Mouse (Mus musculus) midbrain, embryonic 16.5 days (tissue): ENCODE measurements at regions not wholly inside any gene's neighbourhood (a gene's known extent, or its start where the extent isn't known, plus 50 kb on each side); places are given as distances from the start of the nearest gene placed in this dataset.

Experiments used
- ATAC-seq: fragments of 200-750 bp; cut with Nextera tagmentation; 2 replicates; pipeline ENCODE4 v1.8.0; 2017; ENCODE audit warnings: moderate TSS enrichment
- H3K27ac ChIP-seq: fragments of 300-500 bp; sonication (generic); 2 replicates; pipeline ENCODE4 v1.5.1; 2014; ENCODE audit warnings: mild to moderate bottlenecking, low read length, mixed read lengths
- H3K27me3 ChIP-seq: fragments of 300-500 bp; sonication (generic); 2 replicates; pipeline ENCODE4 v1.6.1; 2014; ENCODE audit warnings: low read depth, low read length, mixed read lengths; ENCODE audit not compliant: control insufficient read depth, insufficient read depth
- H3K36me3 ChIP-seq: fragments of 300-500 bp; sonication (generic); 2 replicates; pipeline ENCODE4 v1.6.1; 2014; ENCODE audit warnings: mild to moderate bottlenecking, low read length, moderate library complexity, mixed read lengths; ENCODE audit not compliant: control insufficient read depth, insufficient read depth
- H3K4me1 ChIP-seq: fragments of 300-500 bp; sonication (generic); 2 replicates; pipeline ENCODE4 v1.6.1; 2014; ENCODE audit warnings: mild to moderate bottlenecking, low read length, mixed read lengths; ENCODE audit not compliant: control insufficient read depth, insufficient read depth
- H3K4me2 ChIP-seq: fragments of 300-500 bp; sonication (generic); 2 replicates; pipeline ENCODE4 v1.6.1; 2014; ENCODE audit warnings: mild to moderate bottlenecking, low read length, mixed read lengths
- H3K4me3 ChIP-seq: fragments of 300-500 bp; sonication (generic); 2 replicates; pipeline ENCODE4 v1.5.1; 2014; ENCODE audit warnings: low read depth, mild to moderate bottlenecking, low read length, moderate library complexity, mixed read lengths
- H3K9ac ChIP-seq: fragments of 300-500 bp; sonication (generic); 2 replicates; pipeline ENCODE4 v1.6.1; 2014; ENCODE audit warnings: low read depth, low read length, mixed read lengths
- H3K9me3 ChIP-seq: fragments of 300-500 bp; sonication (generic); replicated peaks from 2 replicates; pipeline ENCODE4 v1.6.1; 2014; ENCODE audit warnings: mild to moderate bottlenecking, low read length, mixed read lengths; ENCODE audit not compliant: control insufficient read depth, poor library complexity, severe bottlenecking
- WGBS: fragments of 180-500 bp; shearing (Covaris S2); extraction: QIAGEN DNeasy Blood & Tissue Kit; methylation state at CpG from one replicate; pipeline ENCODE4 v1.1.7; 2014; 5-methylcytosine and 5-hydroxymethylcytosine counted together

- H3K9ac ChIP-seq, result no peak overlapping the region
- ATAC-seq, result no peak
- H3K9me3 ChIP-seq, result no peaks in the 10 kb centered on the region
- no peak overlapping the region for H3K4me3 ChIP-seq
- H3K27me3 ChIP-seq, result no peaks in the 10 kb centered on the region
- H3K4me2 ChIP-seq, result no peak overlapping the region
- no peaks in the 10 kb centered on the region for H3K4me1 ChIP-seq
- WGBS, result 34% methylated on average over 3 of the region's 3 CpGs
- H3K36me3 ChIP-seq, result no peaks in the 10 kb centered on the region
- no peak overlapping the region for H3K27ac ChIP-seq
Measured at GRCm38 (mm10) chr9:86166362-86167067, 298.2 kb downstream of the Ube2cbp start.

- no peak overlapping the region for H3K4me3 ChIP-seq
Measured at GRCm38 (mm10) chr9:86170756-86171155, 294.0 kb downstream of the Ube2cbp start.

GRCm38 (mm10) chr9:86186751-86187747, 277.7 kb downstream of the Ube2cbp start:
- Histone ChIP-seq H3K36me3 (no peaks in the 10 kb centered on the region), H3K27me3 (no peaks in the 10 kb centered on the region), H3K4me1 (peaks cover 9% of the 10 kb centered on the region; the same call in 1 of the 2 replicates), H3K4me3 (no peak overlapping the region), H3K9ac (no peak overlapping the region), H3K9me3 (no peaks in the 10 kb centered on the region), H3K4me2 (no peak overlapping the region), H3K27ac (no peak overlapping the region)
- ATAC-seq, result peak; percentile 78
- 16% methylated on average over 11 of the region's 11 CpGs for WGBS

More at GRCm38 (mm10) chr9:86170756-86171155, 294.0 kb downstream of the Ube2cbp start:
- H3K4me1 ChIP-seq, result no peaks in the 10 kb centered on the region
- H3K4me2 ChIP-seq, result no peak overlapping the region
- no peak for ATAC-seq
- 77% methylated on average over 2 of the region's 2 CpGs for WGBS
- H3K36me3 ChIP-seq, result no peaks in the 10 kb centered on the region
- no peak overlapping the region for H3K27ac ChIP-seq
- H3K9ac ChIP-seq, result no peak overlapping the region
- H3K27me3 ChIP-seq, result no peaks in the 10 kb centered on the region
- H3K9me3 ChIP-seq, result no peaks in the 10 kb centered on the region

GRCm38 (mm10) chr9:86188873-86189272, 275.9 kb downstream of the Ube2cbp start:
- Histone ChIP-seq H3K27ac (no peak overlapping the region), H3K4me2 (no peak overlapping the region), H3K9me3 (no peaks in the 10 kb centered on the region), H3K4me3 (no peak overlapping the region), H3K4me1 (peaks cover 9% of the 10 kb centered on the region; the same call in 1 of the 2 replicates), H3K9ac (no peak overlapping the region), H3K36me3 (no peaks in the 10 kb centered on the region), H3K27me3 (no peaks in the 10 kb centered on the region)
- WGBS, result 2% methylated on average over 2 of the region's 2 CpGs
- ATAC-seq, result 0 out of 2 replicates have a peak, but pooled peaks have one; percentile 36

- Histone ChIP-seq H3K9ac (no peak overlapping the region), H3K4me3 (no peak overlapping the region), H3K4me1 (no peaks in the 10 kb centered on the region), H3K4me2 (no peak overlapping the region), H3K27ac (no peak overlapping the region), H3K9me3 (no peaks in the 10 kb centered on the region), H3K27me3 (no peaks in the 10 kb centered on the region), H3K36me3 (no peaks in the 10 kb centered on the region)
- no peak for ATAC-seq
- 64% methylated on average over 3 of the region's 3 CpGs for WGBS
Measured at GRCm38 (mm10) chr9:86205041-86205440, 259.7 kb downstream of the Ube2cbp start.

GRCm38 (mm10) chr9:86208334-86208925, 256.3 kb downstream of the Ube2cbp start:
- no peak overlapping the region for H3K4me2 ChIP-seq
- H3K4me1 ChIP-seq, result no peaks in the 10 kb centered on the region
- WGBS, result 69% methylated on average over 5 of the region's 5 CpGs
- H3K9me3 ChIP-seq, result no peaks in the 10 kb centered on the region; the same call in 1 of the 2 replicates
- ATAC-seq, result no peak
- no peak overlapping the region for H3K4me3 ChIP-seq
- no peak overlapping the region for H3K27ac ChIP-seq
- no peaks in the 10 kb centered on the region for H3K36me3 ChIP-seq
- H3K9ac ChIP-seq, result no peak overlapping the region
- no peaks in the 10 kb centered on the region for H3K27me3 ChIP-seq

GRCm38 (mm10) chr9:86211267-86211666, 253.5 kb downstream of the Ube2cbp start:
- no peaks in the 10 kb centered on the region for H3K4me1 ChIP-seq
- H3K4me3 ChIP-seq, result no peak overlapping the region
- H3K27ac ChIP-seq, result no peak overlapping the region
- no peak overlapping the region for H3K9ac ChIP-seq
- no peak for ATAC-seq
- H3K9me3 ChIP-seq, result peaks cover 2% of the 10 kb centered on the region; the same call in 1 of the 2 replicates
- no peaks in the 10 kb centered on the region for H3K36me3 ChIP-seq
- H3K27me3 ChIP-seq, result no peaks in the 10 kb centered on the region
- no peak overlapping the region for H3K4me2 ChIP-seq
- 92% methylated on average over 3 of the region's 3 CpGs for WGBS

GRCm38 (mm10) chr9:86219669-86220068, 245.1 kb downstream of the Ube2cbp start:
- Histone ChIP-seq H3K27ac (no peak overlapping the region), H3K36me3 (no peaks in the 10 kb centered on the region), H3K4me2 (no peak overlapping the region), H3K9ac (no peak overlapping the region), H3K4me1 (no peaks in the 10 kb centered on the region), H3K4me3 (no peak overlapping the region), H3K9me3 (0 out of 2 replicates have a peak, but pooled peaks cover 2% of the 10 kb centered on the region), H3K27me3 (no peaks in the 10 kb centered on the region)
- ATAC-seq, result no peak
- 89% methylated on average over 4 of the region's 4 CpGs for WGBS
